Mouse (Mus musculus) forebrain, postnatal 0 days (tissue): ENCODE measurements around the gene Prickle4. TPM values are rescaled to one million over a fixed set of nuclear protein-coding genes. Genes with fewer than 3 reads are reported as not detected.

Source experiments
- ATAC-seq: fragments of 200-750 bp; cut with Nextera tagmentation; 2 replicates; pipeline ENCODE4 v1.8.0; 2017; ENCODE audit warnings: mild to moderate bottlenecking, moderate library complexity
- DNase-seq: peaks from one replicate; pipeline ENCODE4 v3.0.0-alpha.2; 2015
- H3K27ac ChIP-seq: fragments of 300-500 bp; sonication (generic); 2 replicates; pipeline ENCODE4 v1.5.1; 2014; ENCODE audit warnings: low read depth, mild to moderate bottlenecking, antibody characterized with exemption, low read length, moderate library complexity, mixed read lengths
- H3K27me3 ChIP-seq: fragments of 300-500 bp; sonication (generic); 2 replicates; pipeline ENCODE4 v1.6.1; 2014; ENCODE audit warnings: mild to moderate bottlenecking, low read length, mixed read lengths; ENCODE audit not compliant: insufficient read depth
- H3K36me3 ChIP-seq: fragments of 300-500 bp; sonication (generic); 2 replicates; pipeline ENCODE4 v1.6.1; 2014; ENCODE audit warnings: mild to moderate bottlenecking, moderate library complexity; ENCODE audit not compliant: insufficient read depth
- H3K4me1 ChIP-seq: fragments of 300-500 bp; sonication (generic); 2 replicates; pipeline ENCODE4 v1.6.1; 2014; ENCODE audit warnings: antibody characterized with exemption; ENCODE audit not compliant: insufficient read depth
- H3K4me2 ChIP-seq: fragments of 300-500 bp; sonication (generic); 2 replicates; pipeline ENCODE4 v1.6.1; 2014; ENCODE audit warnings: low read depth, mild to moderate bottlenecking, moderate library complexity
- H3K4me3 ChIP-seq: fragments of 300-500 bp; sonication (generic); 2 replicates; pipeline ENCODE4 v1.5.1; 2014; ENCODE audit warnings: low read depth, low read length, mixed read lengths
- H3K9ac ChIP-seq: fragments of 300-500 bp; sonication (generic); 2 replicates; pipeline ENCODE4 v1.6.1; 2014; ENCODE audit warnings: mild to moderate bottlenecking
- H3K9me3 ChIP-seq: fragments of 300-500 bp; sonication (generic); 2 replicates; pipeline ENCODE4 v1.6.1; 2016; ENCODE audit warnings: low read length
- CTCF ChIP-seq: sonication (generic); IDR thresholded peaks from 2 replicates; pipeline ENCODE4 v1.5.1; 2016; ENCODE audit warnings: antibody characterized with exemption, control low read depth, low read depth
- WGBS: fragments of 180-500 bp; shearing (Covaris S2); extraction: QIAGEN DNeasy Blood & Tissue Kit; methylation state at CpG from one replicate; pipeline ENCODE4 v1.1.7; 2014; 5-methylcytosine and 5-hydroxymethylcytosine counted together
- polyA plus RNA-seq: library from polyadenylated mRNA; unstranded; fragments of >200 nt; fragmentation: Nextera tagmentation; extraction: Ambion mirVana; gene quantifications from 2 replicates; pipeline ENCODE4 v1.2.1, GENCODE M21; 2015
- total RNA-seq: library from RNA; depleted of rRNA; stranded (reverse); fragments of >200 nt; gene quantifications from 2 replicates; pipeline ENCODE4 v1.2.3, GENCODE M21; 2014

Gene Prickle4
- total and polyA plus RNA-seq, 2 experiments from 2014 or later: 0.45 to 1.8 TPM

GRCm38 (mm10) chr17:47688344-47688607 lies 6.3 kb downstream of the Prickle4 start, which contains the start of gene Tomm6:
Gene Tomm6 (minus strand): TSS chr17:47688386.
- H3K36me3 ChIP-seq: peaks cover 16% of the 10 kb centered on the region; the same call in 1 of the 2 replicates
- H3K4me1 ChIP-seq: 0 out of 2 replicates have a peak, but pooled peaks cover 13% of the 10 kb centered on the region
- peak within 1 kb of the TSS; percentile 78 for H3K9ac ChIP-seq
- H3K27ac ChIP-seq: peak within 1 kb of the TSS; percentile 90
- H3K4me3 ChIP-seq: peak within 1 kb of the TSS; percentile 63
- no peak for DNase-seq
- no peaks in the 10 kb centered on the region for H3K27me3 ChIP-seq
- WGBS: under 1% methylated on average over 9 of the region's 9 CpGs
- peak within 1 kb of the TSS; percentile 91 for H3K4me2 ChIP-seq
- ATAC-seq: no peak
- no peaks in the 10 kb centered on the region for H3K9me3 ChIP-seq
- no peak for TF ChIP-seq CTCF

GRCm38 (mm10) chr17:47687409-47688343 lies 6.9 kb downstream of the Prickle4 start:
- Histone ChIP-seq H3K36me3 (peaks cover 22% of the 10 kb centered on the region), H3K27me3 (no peaks in the 10 kb centered on the region), H3K27ac (peak overlapping the region; percentile 90), H3K9me3 (no peaks in the 10 kb centered on the region), H3K4me3 (peak overlapping the region; percentile 63), H3K4me2 (peak overlapping the region; percentile 91), H3K9ac (peak overlapping the region; percentile 78), H3K4me1 (0 out of 2 replicates have a peak, but pooled peaks cover 13% of the 10 kb centered on the region)
- no peak for TF ChIP-seq CTCF
- whole genome bisulfite sequencing: 2% methylated on average over 70 of the region's 70 CpGs
- DNase-seq (peak; percentile 98), ATAC-seq (peak; percentile 91)

- Histone ChIP-seq H3K27me3 (no peaks in the 10 kb centered on the region), H3K4me2 (no peak overlapping the region), H3K4me1 (0 out of 2 replicates have a peak, but pooled peaks cover 6% of the 10 kb centered on the region), H3K4me3 (no peak overlapping the region), H3K36me3 (peaks cover 68% of the 10 kb centered on the region), H3K27ac (no peak overlapping the region), H3K9ac (no peak overlapping the region), H3K9me3 (no peaks in the 10 kb centered on the region)
- ATAC-seq (no peak), DNase-seq (no peak)
- 88% methylated on average over 4 of the region's 4 CpGs for WGBS
- TF ChIP-seq CTCF: no peak
Measured at GRCm38 (mm10) chr17:47682836-47683235, 11.7 kb downstream of the Prickle4 start.

- Histone ChIP-seq H3K4me2 (no peak overlapping the region), H3K9me3 (no peaks in the 10 kb centered on the region), H3K9ac (no peak overlapping the region), H3K27me3 (no peaks in the 10 kb centered on the region), H3K36me3 (peaks cover 72% of the 10 kb centered on the region), H3K4me3 (no peak overlapping the region), H3K27ac (no peak overlapping the region), H3K4me1 (no peaks in the 10 kb centered on the region)
- DNase-seq: no peak
- no peak for TF ChIP-seq CTCF
- 88% methylated on average over 5 of the region's 5 CpGs for WGBS
- ATAC-seq: no peak
Measured at GRCm38 (mm10) chr17:47678702-47679101, 15.8 kb downstream of the Prickle4 start.

- no peaks in the 10 kb centered on the region for H3K4me1 ChIP-seq
- peaks cover 68% of the 10 kb centered on the region for H3K36me3 ChIP-seq
- no peak overlapping the region for H3K4me3 ChIP-seq
- H3K9me3 ChIP-seq: no peaks in the 10 kb centered on the region
- H3K4me2 ChIP-seq: no peak overlapping the region
- no peaks in the 10 kb centered on the region for H3K27me3 ChIP-seq
- no peak for ATAC-seq
- 96% methylated on average over 5 of the region's 5 CpGs for WGBS
- DNase-seq: no peak
- H3K9ac ChIP-seq: no peak overlapping the region
- TF ChIP-seq CTCF: no peak
- no peak overlapping the region for H3K27ac ChIP-seq
Measured at GRCm38 (mm10) chr17:47678238-47678637, 16.3 kb downstream of the Prickle4 start.

- DNase-seq: peak; percentile 91
- 14% methylated on average over 9 of the region's 9 CpGs for WGBS
- H3K4me2 ChIP-seq: no peak overlapping the region
- peaks cover 52% of the 10 kb centered on the region for H3K36me3 ChIP-seq
- H3K27me3 ChIP-seq: no peaks in the 10 kb centered on the region
- 0 out of 2 replicates have a peak overlapping the region, but pooled peaks have one; percentile 5 for H3K27ac ChIP-seq
- ATAC-seq: peak; percentile 55; the same call in 1 of the 2 replicates
- H3K9ac ChIP-seq: no peak overlapping the region
- no peaks in the 10 kb centered on the region for H3K4me1 ChIP-seq
- H3K4me3 ChIP-seq: no peak overlapping the region
- H3K9me3 ChIP-seq: no peaks in the 10 kb centered on the region
- peak; percentile 92 for TF ChIP-seq CTCF
Measured at GRCm38 (mm10) chr17:47676581-47676980, 18.0 kb downstream of the Prickle4 start.
